Mouse (Mus musculus): ENCODE results near the gene Cdk14.

The Cdk14 gene

DNA sequence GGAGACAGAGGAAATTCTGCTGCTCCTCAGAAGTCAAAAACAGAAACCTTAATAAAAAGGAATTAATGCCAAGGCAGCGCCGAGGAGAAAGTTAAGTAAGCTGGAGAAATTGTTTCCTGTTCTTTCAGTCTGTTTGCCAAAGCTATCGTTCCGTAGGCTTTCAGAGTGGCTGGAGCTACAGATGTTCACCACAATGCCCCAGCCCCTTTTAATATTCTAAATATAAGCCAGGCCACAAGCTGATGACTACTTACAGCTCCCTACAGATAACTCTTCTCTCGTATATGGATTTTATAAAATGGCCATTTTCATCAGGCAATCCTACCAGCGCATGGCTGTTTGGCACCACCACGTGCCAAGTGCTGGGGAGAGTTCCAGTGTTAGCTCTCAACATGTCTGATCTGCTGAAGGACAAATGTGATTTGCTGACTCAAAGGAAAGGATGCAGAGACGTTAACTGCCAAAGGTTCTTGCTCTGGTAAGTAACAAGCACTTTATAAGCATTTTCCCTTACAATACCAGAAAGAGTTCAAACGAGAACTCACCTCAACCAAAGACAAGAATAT lies 106.8 kb downstream of the Cdk14 start:
- DNase-seq = peak; percentile 28

- DNase-seq = no peak
Measured at GRCm38 (mm10) chr5:5305286-5305685, 114.8 kb downstream of the Cdk14 start.

GRCm38 (mm10) chr5:5303102-5303670 lies 116.9 kb downstream of the Cdk14 start:
- DNase-seq = no peak

DNA sequence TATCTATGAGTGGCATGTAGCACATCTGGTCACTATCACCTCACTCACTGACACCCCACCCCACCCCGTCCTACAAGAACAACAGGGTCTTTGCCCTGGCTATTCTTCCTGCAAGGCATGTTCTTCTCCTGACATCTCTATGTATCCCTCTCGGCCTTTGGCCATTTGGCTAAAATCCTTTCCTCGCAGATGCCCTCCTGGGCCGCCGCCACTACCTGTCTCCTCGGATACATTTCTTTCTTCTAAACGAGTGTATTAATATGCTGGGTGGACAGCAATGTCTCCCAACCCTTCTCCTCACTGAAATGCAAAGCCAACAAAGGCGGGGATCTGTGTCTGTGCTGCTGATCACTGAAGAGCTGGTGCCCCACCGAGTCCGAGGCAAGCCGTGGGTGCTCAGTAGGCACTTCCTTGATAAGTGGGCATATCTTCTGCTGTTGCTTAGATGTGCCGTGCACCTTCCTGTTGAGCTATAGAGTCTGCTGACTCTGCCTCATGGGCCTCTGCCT lies 118.5 kb downstream of the Cdk14 start:
- no peak for DNase-seq

DNA sequence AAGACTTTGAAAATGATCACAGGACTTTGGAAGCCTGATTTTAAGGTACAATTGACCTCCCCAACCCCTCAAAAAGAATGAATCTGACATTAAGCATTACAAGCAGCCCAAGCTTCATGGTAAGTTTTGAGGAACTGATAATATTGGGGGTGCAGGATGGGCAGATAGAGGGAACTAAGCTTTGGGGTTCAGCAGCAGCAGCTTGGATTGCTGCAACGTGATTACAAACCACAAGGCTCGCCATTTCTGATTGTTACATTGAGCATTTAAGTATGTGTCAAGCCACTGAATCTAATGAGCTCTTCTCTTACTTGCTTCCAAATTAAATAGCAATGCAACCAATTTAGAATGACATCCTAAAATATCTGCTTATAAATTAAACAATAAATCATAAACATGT lies 119.1 kb downstream of the Cdk14 start:
- no peak for DNase-seq

DNA sequence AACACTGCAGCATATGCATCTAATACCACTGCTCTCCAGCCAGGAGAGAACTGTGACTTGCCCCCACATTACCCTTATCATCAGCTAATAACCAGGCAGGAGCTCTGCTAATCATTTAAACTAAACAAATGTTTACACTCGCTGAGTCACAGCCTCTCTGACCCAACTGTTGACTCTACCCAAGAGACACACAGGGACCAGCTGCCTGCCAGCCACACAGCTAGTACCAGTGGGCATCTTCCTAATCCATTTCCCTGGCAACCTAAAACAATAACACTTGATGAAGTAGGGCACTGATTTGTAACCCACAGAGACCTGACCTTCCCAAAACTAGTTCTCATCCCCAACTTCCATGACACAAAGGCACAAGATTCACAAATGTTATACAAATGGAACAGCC lies 119.8 kb downstream of the Cdk14 start:
- DNase-seq = no peak

DNA sequence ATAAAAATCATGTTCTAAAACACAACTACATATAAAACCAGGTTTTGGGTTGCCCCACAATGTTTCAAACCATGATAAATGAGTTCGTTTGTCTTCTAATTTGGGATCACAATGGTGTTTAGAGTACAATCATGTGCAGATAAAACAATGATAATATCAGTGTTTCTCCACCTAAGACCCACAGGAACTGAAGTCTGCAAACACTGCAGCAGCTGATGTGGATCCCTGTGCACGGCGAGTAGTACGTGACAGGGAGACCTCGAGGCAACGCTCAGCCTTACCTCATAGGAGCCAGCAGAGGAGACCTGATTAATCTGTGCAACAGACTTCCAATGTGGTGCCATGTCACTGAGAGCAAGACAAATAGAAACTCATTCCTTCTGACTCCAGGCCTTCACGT lies 122.9 kb downstream of the Cdk14 start:
- DNase-seq = peak; percentile 40

DNA sequence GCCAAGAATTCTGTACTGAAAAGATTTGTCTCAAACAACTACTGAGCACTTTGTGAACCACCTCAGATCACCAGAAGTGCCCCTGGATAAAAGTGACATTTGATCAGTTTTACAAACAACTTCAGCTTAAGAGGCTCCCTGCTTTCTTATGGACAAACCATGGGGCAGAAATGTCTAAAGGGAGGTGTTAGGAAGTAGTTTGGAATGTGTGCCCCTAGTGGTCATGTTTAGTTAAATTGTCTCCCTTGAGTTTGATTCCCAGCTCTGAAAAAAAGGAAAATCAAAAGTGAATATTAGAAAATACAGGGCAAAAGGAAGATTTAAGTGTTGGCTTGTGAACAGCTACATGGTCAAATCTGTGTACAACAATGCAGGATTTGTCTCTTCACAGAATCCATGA lies 123.3 kb downstream of the Cdk14 start:
- DNase-seq = peak; percentile 9

GRCm38 (mm10) chr5:5292830-5293542 lies 127.1 kb downstream of the Cdk14 start:
- no peak for DNase-seq

DNA sequence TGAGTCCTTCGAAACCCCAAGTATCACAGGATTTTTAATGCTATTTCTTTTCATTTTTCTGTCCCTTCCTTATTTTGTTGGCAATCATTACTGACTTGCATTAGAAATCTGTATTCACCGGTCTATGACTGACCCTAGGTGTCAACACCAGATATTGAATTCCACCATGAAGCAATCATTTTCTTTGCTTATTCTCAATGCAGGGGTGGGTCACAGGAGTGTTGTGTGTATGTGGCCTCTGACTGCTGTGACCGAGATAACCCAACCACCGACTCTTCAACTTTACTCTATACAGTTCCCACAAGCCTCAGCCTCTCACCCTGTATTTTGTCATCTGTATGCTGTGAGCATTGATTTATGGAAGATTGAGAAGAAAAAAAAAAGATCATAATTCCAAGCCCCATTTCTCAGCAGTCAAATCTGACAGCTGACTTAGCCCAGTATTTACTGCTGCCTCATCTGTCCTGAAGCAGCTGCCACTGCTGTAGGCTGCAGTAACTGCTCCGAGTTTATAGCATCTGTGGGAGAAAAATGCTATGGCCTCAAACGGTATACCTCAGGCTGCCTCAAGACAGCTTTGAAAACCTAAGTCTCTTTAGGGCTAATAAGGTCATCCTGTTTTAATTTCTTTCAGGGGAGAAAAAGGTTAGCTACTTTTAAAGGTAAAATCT lies 128.7 kb downstream of the Cdk14 start:
- DNase-seq = no peak

GRCm38 (mm10) chr5:5290714-5291113 lies 129.4 kb downstream of the Cdk14 start:
- no peak for DNase-seq

- DNase-seq = no peak
Measured at GRCm38 (mm10) chr5:5285876-5286275, 134.2 kb downstream of the Cdk14 start.

GRCm38 (mm10) chr5:5284531-5284930 lies 135.6 kb downstream of the Cdk14 start:
- DNase-seq = no peak

- no peak for DNase-seq
Measured at GRCm38 (mm10) chr5:5283756-5284430, 136.2 kb downstream of the Cdk14 start.

DNA sequence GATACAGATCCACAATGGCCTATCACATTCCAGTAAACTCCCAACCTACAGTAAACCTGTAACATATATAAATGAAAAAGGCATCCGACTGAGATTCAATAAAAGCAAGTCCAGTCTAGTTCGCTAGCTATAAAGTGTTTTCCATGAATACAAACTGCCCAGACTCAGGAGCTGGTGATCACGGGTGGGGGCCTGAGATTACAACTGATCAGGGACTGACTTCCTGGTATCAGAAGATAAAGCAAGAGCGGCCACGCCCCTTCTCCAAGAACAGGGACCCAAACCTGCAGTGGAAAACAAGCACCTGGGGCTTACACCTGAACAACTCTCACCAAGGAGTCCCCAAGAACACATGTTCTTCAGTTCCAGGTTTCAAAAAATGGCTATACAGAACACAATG lies 137.7 kb downstream of the Cdk14 start:
- no peak for DNase-seq

DNA sequence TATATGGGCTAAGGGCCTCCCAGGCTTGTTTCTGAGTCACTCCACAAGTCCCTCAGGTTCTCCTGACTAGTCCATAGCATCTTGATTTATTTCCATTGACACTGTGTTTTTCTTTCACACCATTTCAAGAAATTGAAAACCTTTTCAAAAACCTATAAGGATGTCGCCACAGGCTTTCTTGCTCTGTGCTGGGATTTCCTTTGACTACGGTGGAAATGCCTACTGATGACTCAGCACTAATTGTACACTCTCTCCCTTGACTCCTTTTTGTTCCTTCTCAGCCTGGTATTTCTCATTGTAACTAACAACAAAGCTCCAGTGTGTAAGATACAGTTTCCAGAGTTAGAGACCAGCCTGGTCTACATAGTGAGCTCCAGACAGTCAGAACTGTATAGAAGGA lies 144.8 kb downstream of the Cdk14 start:
- DNase-seq = no peak

- no peak for DNase-seq
Measured at GRCm38 (mm10) chr5:5274318-5274717, 145.8 kb downstream of the Cdk14 start.

DNA sequence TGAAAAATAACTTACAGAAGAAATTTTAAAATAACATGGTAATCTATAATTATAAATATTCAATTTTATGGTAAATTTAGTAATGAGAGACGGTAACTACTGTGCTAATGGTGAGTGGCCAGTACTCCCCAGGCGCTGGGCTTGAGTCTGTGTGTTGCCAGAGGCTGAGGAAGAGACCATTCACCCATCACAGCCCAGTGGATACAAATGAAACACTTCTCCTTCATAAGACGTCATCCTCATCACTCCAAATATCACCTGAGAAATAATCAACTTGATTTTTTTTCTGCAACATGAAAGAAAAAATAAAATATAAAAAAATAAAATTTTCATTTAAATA lies 153.4 kb downstream of the Cdk14 start:
- no peak for DNase-seq

DNA sequence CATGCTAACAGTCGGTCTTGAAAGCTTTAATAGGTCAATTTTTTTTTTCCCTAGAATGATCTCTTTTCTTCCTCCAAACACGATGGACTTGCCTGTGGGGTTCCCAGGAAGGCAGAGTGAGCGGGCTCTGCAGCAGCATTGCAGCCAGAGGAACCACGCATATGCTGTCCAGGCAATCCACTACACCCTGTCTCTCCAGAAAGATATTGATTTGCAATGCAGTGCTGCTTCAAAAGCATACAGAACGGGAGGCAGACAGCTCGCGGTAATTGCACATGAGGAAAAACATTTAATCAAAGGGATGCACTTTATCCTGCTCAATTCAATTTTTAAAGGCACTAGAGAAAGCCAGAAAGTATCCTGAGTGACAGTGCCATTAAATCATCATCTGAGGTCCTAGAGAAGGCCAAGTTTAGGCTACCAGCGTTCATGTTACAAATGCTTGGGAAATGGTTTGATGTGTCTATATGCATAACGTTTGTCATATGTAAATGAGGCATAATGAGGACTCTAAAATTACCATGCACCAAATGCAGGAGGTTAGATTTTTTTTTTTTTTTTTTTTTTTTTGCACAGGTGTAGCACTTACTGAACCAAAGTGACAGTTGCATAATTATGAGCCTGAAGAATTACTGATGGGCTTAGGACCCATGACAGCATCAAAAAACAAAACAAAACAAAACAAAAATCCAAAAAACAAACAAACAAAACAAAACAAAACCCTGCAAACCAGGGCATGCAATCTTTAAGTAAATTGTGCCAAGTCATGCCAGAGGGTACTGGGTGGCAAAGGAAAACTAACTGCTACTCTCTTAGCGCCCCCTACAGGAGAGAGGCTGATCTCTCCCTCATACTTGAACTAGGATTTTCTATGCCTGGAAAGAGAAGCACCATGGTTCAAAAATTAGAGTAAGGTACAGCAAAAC lies 154.0 kb downstream of the Cdk14 start:
- peak; percentile 77 for DNase-seq

DNA sequence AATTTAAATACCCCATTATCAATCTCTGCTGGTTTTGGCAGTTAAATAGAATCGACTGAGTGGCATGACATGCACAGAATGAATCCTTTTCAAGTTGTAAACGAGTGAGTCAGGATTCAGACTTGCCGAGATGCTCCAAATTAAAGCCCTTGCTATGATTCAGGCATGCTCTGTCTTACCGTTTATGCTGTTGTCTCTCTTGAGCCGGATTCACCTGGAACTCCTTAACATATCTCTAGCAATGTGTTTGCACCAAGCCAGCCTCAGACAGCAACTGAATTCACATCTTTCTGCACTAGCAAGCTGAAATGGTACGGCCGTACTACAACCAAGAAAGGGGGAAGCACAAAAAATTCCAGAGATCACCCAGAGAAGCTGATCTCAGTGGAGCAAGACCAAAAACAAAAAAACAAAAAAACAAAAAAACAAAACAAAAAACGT lies 154.7 kb downstream of the Cdk14 start:
- DNase-seq = no peak

DNA sequence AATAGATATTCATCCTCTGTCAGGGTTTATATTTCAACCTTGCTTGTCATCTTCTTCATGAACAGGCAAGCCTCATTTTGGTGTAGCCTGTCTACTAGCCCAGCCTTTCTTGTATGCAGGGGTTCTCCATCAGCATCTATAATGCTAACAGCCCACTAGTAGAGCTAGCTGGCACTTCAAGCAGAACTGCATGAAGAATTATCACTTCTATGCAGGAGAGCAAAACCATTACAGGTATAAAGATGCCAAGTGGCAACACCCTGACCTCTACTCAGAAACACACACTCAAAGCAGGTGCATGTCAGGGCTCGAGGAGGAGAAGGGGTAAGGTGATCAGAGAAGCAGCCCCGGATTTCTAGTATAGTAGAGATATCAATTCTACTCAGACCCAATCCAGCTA lies 155.4 kb downstream of the Cdk14 start:
- DNase-seq = no peak

DNA sequence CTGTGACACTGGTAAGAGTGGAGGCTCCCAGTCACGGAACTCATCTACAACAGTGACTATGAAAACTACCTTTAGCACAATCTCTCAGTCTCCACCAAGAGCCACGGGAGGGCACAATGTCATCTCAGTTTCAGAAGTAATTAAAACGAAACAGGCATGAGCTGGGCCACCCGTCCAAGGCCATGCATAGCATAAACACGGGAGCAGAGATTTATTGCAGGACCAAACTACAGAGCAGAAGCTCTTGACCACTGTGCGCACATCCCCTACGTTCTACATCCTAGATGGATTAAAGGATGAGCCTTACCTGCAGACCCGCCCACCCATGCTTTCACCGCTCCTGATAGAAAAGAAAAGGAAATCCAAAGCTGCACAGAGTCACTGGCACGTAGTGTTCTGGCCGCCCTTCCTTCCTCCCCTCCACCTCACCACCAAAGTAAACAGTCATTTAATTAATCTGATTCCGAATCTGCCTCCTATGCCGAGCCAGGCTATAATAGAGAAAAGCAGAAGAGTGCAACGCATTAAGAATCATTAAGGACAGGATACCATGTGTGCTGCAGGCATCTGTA lies 158.3 kb downstream of the Cdk14 start:
- DNase-seq = peak; percentile 35
